10 mouse cellular contexts compared by ENCODE assay signal in the genomic region with DNA sequence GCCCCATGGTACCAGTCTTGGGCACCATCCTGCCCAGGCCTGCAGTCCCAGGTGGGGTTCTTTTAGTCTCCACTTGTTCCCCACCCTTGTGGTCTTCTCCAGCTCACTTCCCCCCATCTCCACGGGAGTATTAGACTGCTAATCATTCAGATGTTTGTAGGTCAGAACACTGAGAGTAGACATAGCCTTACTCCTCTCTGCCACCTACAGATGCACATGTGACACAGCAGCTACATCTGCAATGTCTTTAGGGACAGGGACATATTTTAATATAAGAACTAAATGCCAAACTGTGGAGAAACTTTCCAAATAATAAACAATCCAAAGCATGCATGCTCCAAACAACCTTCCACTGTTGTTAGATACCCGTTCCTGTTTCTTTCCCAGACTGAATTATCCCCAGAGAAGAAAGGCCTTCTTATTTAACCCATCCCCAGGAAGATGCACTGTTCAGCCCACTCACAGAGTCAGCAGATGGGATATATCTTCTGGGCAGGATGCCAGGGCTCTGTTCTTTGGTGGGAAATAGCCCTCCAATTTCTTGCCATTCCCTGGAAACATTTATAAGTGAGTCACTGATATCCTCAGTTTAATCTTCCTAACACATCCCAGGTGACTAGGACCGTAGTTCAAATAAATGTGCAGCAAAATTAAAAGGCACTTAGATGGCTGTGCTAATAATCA.
DNase-seq lines count a peak whose midpoint lies in the region; ATAC-seq and TF ChIP-seq lines count a peak whose summit lies in the region.
"Had no signal": no experiment of that assay in that cellular context is flagged by ENCODE, and none has a peak within 500 bp of the region (broad histone marks: within the 10 kb centered on the region; RNA-seq: fewer than 3 reads in every experiment).

No protein-coding gene starts in this region.

- WGBS in kidney, postnatal 0 days, result 55% methylated on average over 3 of the region's 3 CpGs
- 65% methylated on average over 3 of the region's 3 CpGs for WGBS in kidney, embryonic 16.5 days

- no peaks in the 10 kb centered on the region for H3K27me3 ChIP-seq in kidney, postnatal 0 days (ENCODE audit: insufficient read depth, low read length)
- no peaks in the 10 kb centered on the region for H3K27me3 ChIP-seq in kidney, embryonic 16.5 days (ENCODE audit: insufficient read depth, low read length)
- H3K27me3 ChIP-seq: heart, embryonic 13.5 days had no signal

- H3K4me2 ChIP-seq in kidney, postnatal 0 days (ENCODE audit: low read length), result no peak overlapping the region
- no peak overlapping the region for H3K4me2 ChIP-seq in kidney, embryonic 16.5 days (replicated peaks; ENCODE audit: low read depth, low read length)
- H3K4me2 ChIP-seq: heart, embryonic 13.5 days; neural tube, embryonic 12.5 days had no signal

- no peak for DNase-seq in kidney, postnatal 0 days (ENCODE audit: low spot score)
- peak; percentile 21 for DNase-seq in retina, postnatal 1 day
- no peak for DNase-seq in retina, embryonic 14.5 days (ENCODE audit: low spot score)
- peak; percentile 10 for DNase-seq in layer of hippocampus, adult 9-10 months (ENCODE audit: low spot score)
- no peak for DNase-seq in ovary, postnatal 36 days (ENCODE audit: low spot score)
- DNase-seq in urinary bladder, adult 18-20 months (ENCODE audit: low spot score in 2 of 2), result no peak
- DNase-seq: gastrocnemius, postnatal 14 days had no signal

- no peak overlapping the region for H3K9ac ChIP-seq in kidney, postnatal 0 days (ENCODE audit: low read depth, low read length)
- H3K9ac ChIP-seq in kidney, embryonic 16.5 days (replicated peaks; ENCODE audit: low read length), result no peak overlapping the region
- H3K9ac ChIP-seq: heart, embryonic 13.5 days; neural tube, embryonic 12.5 days had no signal

- H3K36me3 ChIP-seq in kidney, postnatal 0 days (ENCODE audit: insufficient read depth, low read length), result no peaks in the 10 kb centered on the region
- H3K36me3 ChIP-seq in kidney, embryonic 16.5 days (ENCODE audit: insufficient read depth, low read length), result no peaks in the 10 kb centered on the region
- H3K36me3 ChIP-seq: heart, embryonic 13.5 days; neural tube, embryonic 12.5 days had no signal

- no peaks in the 10 kb centered on the region for H3K4me1 ChIP-seq in kidney, postnatal 0 days (replicated peaks; ENCODE audit: insufficient read depth, low read length)
- no peaks in the 10 kb centered on the region for H3K4me1 ChIP-seq in kidney, embryonic 16.5 days (ENCODE audit: insufficient read depth, low read length)
- H3K4me1 ChIP-seq: neural tube, embryonic 12.5 days had no signal

- H3K27ac ChIP-seq in kidney, postnatal 0 days, result no peak overlapping the region
- H3K27ac ChIP-seq in kidney, embryonic 16.5 days (ENCODE audit: low read length), result no peak overlapping the region
- H3K27ac ChIP-seq: heart, embryonic 13.5 days; neural tube, embryonic 12.5 days had no signal

- no peak overlapping the region for H3K4me3 ChIP-seq in kidney, postnatal 0 days (replicated peaks; ENCODE audit: low read depth, low read length)
- no peak overlapping the region for H3K4me3 ChIP-seq in kidney, embryonic 16.5 days (ENCODE audit: low read length)
- H3K4me3 ChIP-seq: heart, embryonic 13.5 days; neural tube, embryonic 12.5 days had no signal

- no peak for ATAC-seq in kidney, postnatal 0 days (replicated peaks; ENCODE audit: low FRiP score, low read depth)
- no peak for ATAC-seq in kidney, embryonic 16.5 days (ENCODE audit: low FRiP score, low TSS enrichment)

- TF ChIP-seq CTCF in kidney, postnatal 0 days (IDR thresholded peaks at IDR 0.05; ENCODE audit: low read depth), result peak; percentile 28; the same call in 1 of the 2 replicates

- no peaks in the 10 kb centered on the region for H3K9me3 ChIP-seq in kidney, postnatal 0 days (replicated peaks; ENCODE audit: low read length)
- no peaks in the 10 kb centered on the region for H3K9me3 ChIP-seq in kidney, embryonic 16.5 days (ENCODE audit: low read length)
- H3K9me3 ChIP-seq: heart, embryonic 13.5 days; neural tube, embryonic 12.5 days had no signal

Comparison
In these comparisons a context has a peak if more than half of its experiments do, and no peak if none do; other contexts are left out.
1. DNase-seq: peak in retina, postnatal 1 day (single experiment) and layer of hippocampus, adult 9-10 months (single experiment); none in kidney, postnatal 0 days (single experiment), retina, embryonic 14.5 days (single experiment), ovary, postnatal 36 days (single experiment) and urinary bladder, adult 18-20 months (0 of 2).